Mouse (Mus musculus) intestine, embryonic 15.5 days (tissue): Measurements from ENCODE around the gene Col7a1. TPM values are rescaled to one million over a fixed set of nuclear protein-coding genes. Genes with fewer than 3 reads are reported as not detected.

Experiments used
- ATAC-seq: fragments of 200-750 bp; cut with Nextera tagmentation; 2 replicates; pipeline ENCODE4 v1.8.0; 2017; ENCODE audit warnings: moderate TSS enrichment, moderate library complexity
- H3K27ac ChIP-seq: fragments of 300-500 bp; sonication (generic); 2 replicates; pipeline ENCODE4 v1.5.1; 2015; ENCODE audit warnings: mild to moderate bottlenecking, inconsistent platforms
- H3K27me3 ChIP-seq: fragments of 300-500 bp; sonication (generic); replicated peaks from 2 replicates; pipeline ENCODE4 v1.6.1; 2015; ENCODE audit warnings: inconsistent platforms
- H3K36me3 ChIP-seq: fragments of 300-500 bp; sonication (generic); 2 replicates; pipeline ENCODE4 v1.6.1; 2015; ENCODE audit warnings: inconsistent platforms
- H3K4me1 ChIP-seq: fragments of 300-500 bp; sonication (generic); replicated peaks from 2 replicates; pipeline ENCODE4 v1.6.1; 2015; ENCODE audit warnings: inconsistent platforms
- H3K4me2 ChIP-seq: fragments of 300-500 bp; sonication (generic); replicated peaks from 2 replicates; pipeline ENCODE4 v1.6.1; 2015; ENCODE audit warnings: mild to moderate bottlenecking, inconsistent platforms
- H3K4me3 ChIP-seq: fragments of 300-500 bp; sonication (generic); replicated peaks from 2 replicates; pipeline ENCODE4 v1.5.1; 2015; ENCODE audit warnings: inconsistent platforms
- H3K9ac ChIP-seq: fragments of 300-500 bp; sonication (generic); 2 replicates; pipeline ENCODE4 v1.6.1; 2015; ENCODE audit warnings: inconsistent platforms
- H3K9me3 ChIP-seq: fragments of 300-500 bp; sonication (generic); 2 replicates; pipeline ENCODE4 v1.6.1; 2016; ENCODE audit warnings: inconsistent platforms
- WGBS: fragments of 180-500 bp; shearing (Covaris S2); methylation state at CpG from one replicate; pipeline ENCODE4 v1.1.7; 2015; 5-methylcytosine and 5-hydroxymethylcytosine counted together
- polyA plus RNA-seq: library from polyadenylated mRNA; unstranded; fragments of >200 nt; fragmentation: Nextera tagmentation; extraction: Ambion mirVana; gene quantifications from 2 replicates; pipeline ENCODE4 v1.2.1, GENCODE M21; 2015

Gene Col7a1
- 0.85 and 2.4 TPM in 2 replicates for polyA plus RNA-seq

- Histone ChIP-seq H3K4me3 (peak within 1 kb of the TSS; percentile 20; the same call in 1 of the 2 replicates), H3K9ac (no peak within 1 kb of the TSS)
Measured at GRCm38 (mm10) chr9:108953081-108953636, at the start of gene Col7a1. Gene Col7a1 (plus strand): TSS chr9:108953586.

GRCm38 (mm10) chr9:108912308-108912707, 41.1 kb upstream of the Col7a1 start:
- H3K27ac ChIP-seq = no peak overlapping the region
- H3K36me3 ChIP-seq = no peaks in the 10 kb centered on the region; the same call in 1 of the 2 replicates
- no peaks in the 10 kb centered on the region for H3K9me3 ChIP-seq
- 62% methylated on average over 6 of the region's 6 CpGs for WGBS
- no peaks in the 10 kb centered on the region for H3K4me1 ChIP-seq
- no peak overlapping the region for H3K4me3 ChIP-seq
- no peaks in the 10 kb centered on the region for H3K27me3 ChIP-seq
- H3K4me2 ChIP-seq = no peak overlapping the region
- no peak overlapping the region for H3K9ac ChIP-seq
- no peak for ATAC-seq

More at GRCm38 (mm10) chr9:108953081-108953636, at the start of gene Col7a1:
- H3K9me3 ChIP-seq = no peaks in the 10 kb centered on the region
- no peak for ATAC-seq
- peaks cover 7% of the 10 kb centered on the region for H3K36me3 ChIP-seq
- WGBS = 10% methylated on average over 15 of the region's 15 CpGs
- peak within 1 kb of the TSS; percentile 51 for H3K4me2 ChIP-seq
- H3K27ac ChIP-seq = no peak within 1 kb of the TSS
- H3K4me1 ChIP-seq = no peaks in the 10 kb centered on the region; the same call in 1 of the 2 replicates
- peaks cover 12% of the 10 kb centered on the region for H3K27me3 ChIP-seq

- Histone ChIP-seq H3K9me3 (no peaks in the 10 kb centered on the region), H3K4me1 (no peaks in the 10 kb centered on the region), H3K4me3 (no peak overlapping the region), H3K4me2 (no peak overlapping the region), H3K27ac (no peak overlapping the region), H3K36me3 (no peaks in the 10 kb centered on the region; the same call in 1 of the 2 replicates), H3K27me3 (no peaks in the 10 kb centered on the region), H3K9ac (no peak overlapping the region)
- ATAC-seq = no peak
- WGBS = 83% methylated on average over 7 of the region's 7 CpGs
Measured at GRCm38 (mm10) chr9:108913161-108913560, 40.2 kb upstream of the Col7a1 start.

GRCm38 (mm10) chr9:108913621-108914020, 39.8 kb upstream of the Col7a1 start:
- no peaks in the 10 kb centered on the region for H3K4me1 ChIP-seq

GRCm38 (mm10) chr9:108914491-108914890, 38.9 kb upstream of the Col7a1 start, which contains the start of gene Tmem89:
Gene Tmem89 (plus strand): TSS chr9:108914619.
- no peaks in the 10 kb centered on the region for H3K4me1 ChIP-seq
- no peaks in the 10 kb centered on the region for H3K9me3 ChIP-seq
- H3K4me3 ChIP-seq = no peak within 1 kb of the TSS
- WGBS = 67% methylated on average over 6 of the region's 6 CpGs
- H3K4me2 ChIP-seq = no peak within 1 kb of the TSS
- H3K36me3 ChIP-seq = no peaks in the 10 kb centered on the region; the same call in 1 of the 2 replicates
- H3K9ac ChIP-seq = no peak within 1 kb of the TSS
- ATAC-seq = no peak
- H3K27ac ChIP-seq = no peak within 1 kb of the TSS
- 0 out of 2 replicates have a peak, but pooled peaks cover 2% of the 10 kb centered on the region for H3K27me3 ChIP-seq

More at GRCm38 (mm10) chr9:108913621-108914020, 39.8 kb upstream of the Col7a1 start:
- no peak for ATAC-seq
- Histone ChIP-seq H3K4me2 (no peak overlapping the region), H3K4me3 (no peak overlapping the region), H3K27ac (no peak overlapping the region), H3K9me3 (no peaks in the 10 kb centered on the region), H3K9ac (no peak overlapping the region), H3K27me3 (no peaks in the 10 kb centered on the region), H3K36me3 (no peaks in the 10 kb centered on the region; the same call in 1 of the 2 replicates)
- 64% methylated on average over 10 of the region's 10 CpGs for WGBS

- Histone ChIP-seq H3K36me3 (no peaks in the 10 kb centered on the region), H3K27me3 (0 out of 2 replicates have a peak, but pooled peaks cover 2% of the 10 kb centered on the region), H3K4me1 (peaks cover 5% of the 10 kb centered on the region; the same call in 1 of the 2 replicates), H3K4me3 (no peak overlapping the region), H3K9ac (no peak overlapping the region), H3K4me2 (no peak overlapping the region), H3K9me3 (no peaks in the 10 kb centered on the region), H3K27ac (no peak overlapping the region)
- WGBS = 48% methylated on average over 8 of the region's 8 CpGs
- ATAC-seq = peak; percentile 93
Measured at GRCm38 (mm10) chr9:108925897-108926296, 27.5 kb upstream of the Col7a1 start.

- Histone ChIP-seq H3K9me3 (no peaks in the 10 kb centered on the region), H3K27me3 (0 out of 2 replicates have a peak, but pooled peaks cover 2% of the 10 kb centered on the region)
- peak; percentile 26; the same call in 1 of the 2 replicates for ATAC-seq
Measured at GRCm38 (mm10) chr9:108928424-108928823, 25.0 kb upstream of the Col7a1 start.

GRCm38 (mm10) chr9:108935991-108936390, 17.4 kb upstream of the Col7a1 start:
- Histone ChIP-seq H3K36me3 (peaks cover 15% of the 10 kb centered on the region), H3K4me1 (peaks cover 4% of the 10 kb centered on the region; the same call in 1 of the 2 replicates), H3K4me2 (peak overlapping the region; percentile 25; the same call in 1 of the 2 replicates), H3K9ac (no peak overlapping the region), H3K27me3 (no peaks in the 10 kb centered on the region), H3K27ac (no peak overlapping the region), H3K4me3 (no peak overlapping the region), H3K9me3 (no peaks in the 10 kb centered on the region)
- WGBS = 14% methylated on average over 3 of the region's 3 CpGs
- peak; percentile 11; the same call in 1 of the 2 replicates for ATAC-seq

More at GRCm38 (mm10) chr9:108928424-108928823, 25.0 kb upstream of the Col7a1 start:
- Histone ChIP-seq H3K4me1 (peaks cover 5% of the 10 kb centered on the region; the same call in 1 of the 2 replicates), H3K36me3 (no peaks in the 10 kb centered on the region), H3K4me2 (no peak overlapping the region), H3K27ac (no peak overlapping the region), H3K4me3 (no peak overlapping the region), H3K9ac (no peak overlapping the region)
- WGBS = 62% methylated on average over 3 of the region's 3 CpGs

- H3K27me3 ChIP-seq = no peaks in the 10 kb centered on the region
- H3K4me1 ChIP-seq = peaks cover 4% of the 10 kb centered on the region; the same call in 1 of the 2 replicates
- H3K36me3 ChIP-seq = peaks cover 18% of the 10 kb centered on the region
- H3K9ac ChIP-seq = peak within 1 kb of the TSS; percentile 74
- ATAC-seq = peak; percentile 95
- WGBS = 1% methylated on average over 58 of the region's 58 CpGs
- peak within 1 kb of the TSS; percentile 32 for H3K27ac ChIP-seq
- H3K9me3 ChIP-seq = no peaks in the 10 kb centered on the region
- peak within 1 kb of the TSS; percentile 59 for H3K4me2 ChIP-seq
- peak within 1 kb of the TSS; percentile 67 for H3K4me3 ChIP-seq
Measured at GRCm38 (mm10) chr9:108936418-108937364, 16.7 kb upstream of the Col7a1 start, which contains the start of gene Uqcrc1. Gene Uqcrc1 (plus strand): TSS chr9:108936633.

GRCm38 (mm10) chr9:108945111-108945510, 8.3 kb upstream of the Col7a1 start:
- Histone ChIP-seq H3K27ac (no peak overlapping the region), H3K9me3 (no peaks in the 10 kb centered on the region), H3K9ac (no peak overlapping the region), H3K36me3 (peaks cover 53% of the 10 kb centered on the region), H3K27me3 (no peaks in the 10 kb centered on the region), H3K4me3 (no peak overlapping the region), H3K4me1 (no peaks in the 10 kb centered on the region), H3K4me2 (no peak overlapping the region)
- ATAC-seq = no peak
- 84% methylated on average over 9 of the region's 9 CpGs for WGBS

- no peak for ATAC-seq
- H3K9ac ChIP-seq = no peak overlapping the region
- H3K4me2 ChIP-seq = no peak overlapping the region
- H3K9me3 ChIP-seq = no peaks in the 10 kb centered on the region
- no peaks in the 10 kb centered on the region for H3K27me3 ChIP-seq
- no peaks in the 10 kb centered on the region for H3K4me1 ChIP-seq
- WGBS = 82% methylated on average over 5 of the region's 5 CpGs
- peaks cover 57% of the 10 kb centered on the region for H3K36me3 ChIP-seq
- H3K27ac ChIP-seq = no peak overlapping the region
- H3K4me3 ChIP-seq = no peak overlapping the region
Measured at GRCm38 (mm10) chr9:108945608-108946007, 7.8 kb upstream of the Col7a1 start.
